Mouse (Mus musculus): ENCODE measurements at regions not wholly inside any gene's neighbourhood (a gene's known extent, or its start where the extent isn't known, plus 50 kb on each side); places are given as distances from the start of the nearest gene placed in this dataset.

GRCm38 (mm10) chr4:131355526-131355991, 411.4 kb downstream of the Matn1 start:
- TF ChIP-seq POLR2A (IDR thresholded peaks at IDR 0.05; ENCODE audit: insufficient read depth, low read depth, low read length): no peak
- no peak for TF ChIP-seq CTCF (IDR thresholded peaks at IDR 0.05; ENCODE audit: insufficient read depth, low read depth, low read length)
